Mouse (Mus musculus) NIH3T3 (cell line): ENCODE data around the gene Hist1h2ai.

Experiments
- DNase-seq: peaks from one replicate; pipeline ENCODE4 v3.0.0-alpha.2; 2012; ENCODE audit warnings: low read depth

The Hist1h2ai gene

GRCm38 (mm10) chr13:21715864-21716539, at the start of gene Hist1h2ai, which contains the start of gene Hist1h2bl:
TSS of gene Hist1h2ai (plus strand) at chr13:21716422.
TSS of gene Hist1h2bl (minus strand) at chr13:21716143.
- DNase-seq = peak; percentile 90

GRCm38 (mm10) chr13:21677305-21677704, 38.9 kb upstream of the Hist1h2ai start, which contains the start of gene Olfr1360:
TSS of gene Olfr1360 (minus strand) at chr13:21677405.
- DNase-seq = no peak

- DNase-seq = no peak
These were observed 18.4 kb upstream of the Hist1h2ai start, which contains the start of gene Olfr1359 for GRCm38 (mm10) chr13:21697811-21698210. TSS of gene Olfr1359 (plus strand) at chr13:21698111.

GRCm38 (mm10) chr13:21706669-21707068, 9.6 kb upstream of the Hist1h2ai start:
- DNase-seq = no peak

GRCm38 (mm10) chr13:21710031-21710711, 6.1 kb upstream of the Hist1h2ai start:
- DNase-seq = peak; percentile 89

- DNase-seq = peak; percentile 80
These were observed 5.2 kb upstream of the Hist1h2ai start for GRCm38 (mm10) chr13:21710821-21711525.

- no peak for DNase-seq
These were observed 4.5 kb upstream of the Hist1h2ai start for GRCm38 (mm10) chr13:21711698-21712097.

GRCm38 (mm10) chr13:21714725-21715124, 1.5 kb upstream of the Hist1h2ai start:
- peak; percentile 81 for DNase-seq

GRCm38 (mm10) chr13:21715131-21715863, 925 bp upstream of the Hist1h2ai start:
- DNase-seq = peak; percentile 28

- peak; percentile 30 for DNase-seq
These were observed 544 bp downstream of the Hist1h2ai start for GRCm38 (mm10) chr13:21716540-21717391.

- peak; percentile 89 for DNase-seq
These were observed 1.5 kb downstream of the Hist1h2ai start, which contains the start of gene Hist1h3h for GRCm38 (mm10) chr13:21717397-21718357. TSS of gene Hist1h3h (plus strand) at chr13:21717659.

GRCm38 (mm10) chr13:21718381-21719080, 2.3 kb downstream of the Hist1h2ai start:
- DNase-seq = peak; percentile 9

- DNase-seq = peak; percentile 8
These were observed 5.0 kb downstream of the Hist1h2ai start for GRCm38 (mm10) chr13:21721107-21721756.

- DNase-seq = peak; percentile 88
These were observed 5.6 kb downstream of the Hist1h2ai start, which contains the start of gene Hist1h2bm for GRCm38 (mm10) chr13:21721757-21722372. TSS of gene Hist1h2bm (plus strand) at chr13:21722044.

- peak; percentile 35 for DNase-seq
These were observed 6.2 kb downstream of the Hist1h2ai start for GRCm38 (mm10) chr13:21722373-21722925.

- DNase-seq = no peak
These were observed 7.0 kb downstream of the Hist1h2ai start for GRCm38 (mm10) chr13:21722993-21723836.
